Mouse (Mus musculus) liver, embryonic 14.5 days (tissue): ENCODE measurements around the gene 2310007B03Rik. TPM values are rescaled to one million over a fixed set of nuclear protein-coding genes. Genes with fewer than 3 reads are reported as not detected.

Experiments
- ATAC-seq: fragments of 200-750 bp; cut with Nextera tagmentation; 2 replicates; pipeline ENCODE4 v1.8.0; 2017; ENCODE audit warnings: moderate number of reproducible peaks, mild to moderate bottlenecking, moderate library complexity; ENCODE audit not compliant: insufficient read depth
- DNase-seq, 3 experiments: peaks; one replicate each; pipeline ENCODE4 v3.0.0-alpha.2; 2012 to 2013; ENCODE audit warnings: low read depth in 3 of 3, low spot score in 3 of 3
- H3K27ac ChIP-seq: fragments of 300-500 bp; sonication (generic); 2 replicates; pipeline ENCODE4 v1.5.1; 2014; ENCODE audit warnings: moderate library complexity, mild to moderate bottlenecking, control low read depth, inconsistent platforms
- H3K27me3 ChIP-seq: fragments of 300-500 bp; sonication (generic); 2 replicates; pipeline ENCODE4 v1.6.1; 2014; ENCODE audit warnings: mild to moderate bottlenecking, low read length, moderate library complexity; ENCODE audit not compliant: control insufficient read depth, insufficient read depth
- H3K36me3 ChIP-seq: fragments of 300-500 bp; sonication (generic); replicated peaks from 2 replicates; pipeline ENCODE4 v1.6.1; 2014; ENCODE audit warnings: low read depth; ENCODE audit not compliant: control insufficient read depth, insufficient read depth
- H3K4me1 ChIP-seq, 2 experiments: fragments of 200-500 bp in 1 of 2; fragments of 300-500 bp in 1 of 2; sonication (generic) in 1 of 2; replicated peaks; 2 replicates each; pipeline ENCODE4 v1.6.1; 2012 to 2014; ENCODE audit warnings: antibody characterized with exemption in 1 of 2, inconsistent platforms in 1 of 2, low read length in 1 of 2; ENCODE audit not compliant: control insufficient read depth in 2 of 2, insufficient read depth in 2 of 2
- H3K4me2 ChIP-seq: fragments of 300-500 bp; sonication (generic); 2 replicates; pipeline ENCODE4 v1.6.1; 2014; ENCODE audit warnings: low read depth, mild to moderate bottlenecking, control low read depth, moderate library complexity
- H3K4me3 ChIP-seq, 2 experiments: fragments of 200-500 bp in 1 of 2; fragments of 300-500 bp in 1 of 2; sonication (generic) in 1 of 2; 2 replicates each; pipeline ENCODE4 v1.5.1; 2012 to 2014; ENCODE audit warnings: low read depth in 2 of 2, low read length in 2 of 2, mild to moderate bottlenecking in 2 of 2, control low read depth in 1 of 2, inconsistent platforms in 1 of 2, moderate library complexity in 1 of 2; ENCODE audit not compliant: insufficient read depth in 1 of 2
- H3K9ac ChIP-seq: fragments of 300-500 bp; sonication (generic); replicated peaks from 2 replicates; pipeline ENCODE4 v1.6.1; 2014; ENCODE audit warnings: mild to moderate bottlenecking, control low read depth, moderate library complexity
- H3K9me3 ChIP-seq: fragments of 300-500 bp; sonication (generic); 2 replicates; pipeline ENCODE4 v1.6.1; 2016; ENCODE audit warnings: low read length, mixed read lengths; ENCODE audit not compliant: control insufficient read depth
- CTCF ChIP-seq: IDR thresholded peaks from 2 replicates; pipeline ENCODE4 v1.5.1; 2016; ENCODE audit warnings: antibody characterized with exemption, low read depth, control low read depth
- EP300 ChIP-seq: IDR thresholded peaks from 2 replicates; pipeline ENCODE4 v1.6.1; 2016; ENCODE audit warnings: antibody characterized with exemption, low read depth
- WGBS: fragments of 180-500 bp; shearing (Covaris S2); extraction: QIAGEN DNeasy Blood & Tissue Kit; methylation state at CpG from one replicate; pipeline ENCODE4 v1.1.7; 2014; ENCODE audit not compliant: insufficient replicate concordance; 5-methylcytosine and 5-hydroxymethylcytosine counted together
- polyA plus RNA-seq, 2 experiments: library from polyadenylated mRNA; depleted of rRNA in 1 of 2; stranded (reverse) in 1 of 2; unstranded in 1 of 2; fragments of >200 nt; fragmentation: Nextera tagmentation in 1 of 2; extraction: Ambion mirVana in 1 of 2; gene quantifications; 2 replicates each; pipeline versions ENCODE4 v1.2.1 to v1.2.3; 2012 to 2014

Gene 2310007B03Rik
- polyA plus RNA-seq, 2 experiments = 0.07 to 0.09 TPM

DNA sequence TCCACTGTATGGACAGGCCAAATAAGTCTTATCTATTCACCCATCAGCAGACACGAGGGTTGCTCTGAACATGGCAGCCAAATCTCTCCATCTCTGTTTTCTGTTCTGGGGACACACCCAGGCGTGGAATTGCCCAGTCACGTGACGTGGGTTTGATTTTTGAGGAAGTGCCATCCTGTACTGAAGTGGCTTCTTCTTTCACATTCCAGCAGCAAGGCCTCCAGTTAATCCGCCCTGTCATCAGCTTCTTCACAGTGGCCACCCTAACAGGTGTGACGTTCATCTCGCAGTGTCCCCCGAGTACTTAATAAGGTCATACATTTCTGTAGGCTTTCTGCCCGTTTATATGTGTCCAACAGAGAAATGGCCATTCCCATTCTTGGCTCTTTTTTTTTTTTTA, 4.7 kb upstream of the 2310007B03Rik start:
- no peak overlapping the region for H3K27ac ChIP-seq
- H3K9me3 ChIP-seq = no peaks in the 10 kb centered on the region
- no peaks in the 10 kb centered on the region for H3K27me3 ChIP-seq
- DNase-seq = no peak
- 50% methylated on average over 9 of the region's 9 CpGs for WGBS
- H3K4me1 ChIP-seq = no peaks in the 10 kb centered on the region
- no peak for TF ChIP-seq CTCF
- no peak for TF ChIP-seq EP300
- no peaks in the 10 kb centered on the region for H3K36me3 ChIP-seq
- H3K4me3 ChIP-seq = no peak overlapping the region
- ATAC-seq = no peak
- H3K4me2 ChIP-seq = no peak overlapping the region
- H3K9ac ChIP-seq = no peak overlapping the region

DNA sequence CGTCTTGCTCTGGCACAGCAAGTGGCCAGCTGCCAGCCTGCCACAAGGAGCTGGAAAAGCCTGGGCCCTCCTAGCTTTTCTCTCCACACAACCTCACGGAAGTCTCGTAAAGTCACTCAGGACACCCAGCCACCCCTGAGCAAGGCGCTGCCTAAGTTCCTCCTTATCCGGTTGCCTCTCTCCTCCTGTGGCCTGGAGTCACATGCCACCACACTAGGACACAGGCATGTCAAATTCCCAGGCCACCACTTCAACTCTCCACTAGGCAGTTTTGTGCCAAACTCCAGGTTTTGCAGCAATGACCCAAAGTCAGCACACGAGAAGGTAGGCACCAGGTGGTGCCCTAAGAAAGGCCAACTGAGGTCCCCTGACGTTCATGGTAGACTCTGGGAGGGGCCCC, 1.8 kb upstream of the 2310007B03Rik start:
- no peak for ATAC-seq

DNA sequence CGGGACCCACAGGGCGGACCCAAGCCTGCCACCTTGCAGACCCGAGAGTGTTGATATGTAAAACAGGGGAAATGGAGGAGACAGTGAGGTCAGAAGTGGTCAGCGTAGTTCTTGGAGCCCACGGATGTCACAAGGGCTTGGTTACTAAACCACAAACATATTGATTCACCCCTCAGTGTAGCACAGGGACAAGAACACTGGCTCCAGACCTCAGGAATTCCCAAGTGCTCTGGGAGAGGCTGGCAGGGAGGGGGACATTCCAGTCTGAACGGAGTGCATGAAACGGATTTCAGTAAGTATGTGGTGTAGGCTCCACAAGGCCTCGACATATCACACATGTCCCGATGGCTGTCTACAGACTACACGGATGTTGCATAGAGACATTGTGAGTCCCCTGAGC, 1.2 kb upstream of the 2310007B03Rik start:
- WGBS = 51% methylated on average over 10 of the region's 10 CpGs
- ATAC-seq (no peak), DNase-seq (no peak)
- no peaks in the 10 kb centered on the region for H3K4me1 ChIP-seq
- no peaks in the 10 kb centered on the region for H3K36me3 ChIP-seq
- H3K9me3 ChIP-seq = no peaks in the 10 kb centered on the region
- H3K4me3 ChIP-seq = no peak overlapping the region
- no peak overlapping the region for H3K4me2 ChIP-seq
- TF ChIP-seq CTCF (no peak), EP300 (no peak)
- no peak overlapping the region for H3K27ac ChIP-seq
- H3K9ac ChIP-seq = no peak overlapping the region
- no peaks in the 10 kb centered on the region for H3K27me3 ChIP-seq

More for the DNA sequence above, 1.8 kb upstream of the 2310007B03Rik start:
- H3K9ac ChIP-seq = no peak overlapping the region
- H3K27ac ChIP-seq = no peak overlapping the region
- H3K36me3 ChIP-seq = no peaks in the 10 kb centered on the region
- H3K9me3 ChIP-seq = no peaks in the 10 kb centered on the region
- 58% methylated on average over 7 of the region's 7 CpGs for WGBS
- H3K27me3 ChIP-seq = no peaks in the 10 kb centered on the region
- H3K4me1 ChIP-seq = no peaks in the 10 kb centered on the region
- TF ChIP-seq CTCF (no peak), EP300 (no peak)
- no peak overlapping the region for H3K4me3 ChIP-seq
- no peak overlapping the region for H3K4me2 ChIP-seq
- no peak for DNase-seq

DNA sequence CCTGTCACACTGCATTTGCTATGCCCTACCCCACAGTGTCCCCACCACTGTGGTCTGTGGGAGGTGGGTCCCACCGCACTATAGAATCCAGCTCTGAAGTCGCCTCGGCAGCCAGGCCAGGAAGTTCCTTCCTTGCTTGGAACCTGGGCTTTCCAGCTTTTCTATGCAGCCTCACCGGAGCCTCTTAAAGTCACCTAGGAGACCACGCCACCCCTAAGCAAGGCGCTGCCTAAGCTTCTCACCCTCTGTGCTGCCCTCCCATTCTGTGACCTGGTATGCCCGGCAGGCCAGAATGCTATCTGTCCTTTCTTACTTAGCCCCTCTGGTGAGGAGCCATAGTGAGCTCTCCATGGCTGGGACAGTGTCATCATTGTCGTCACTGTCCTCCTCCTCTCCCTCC, 602 bp upstream of the 2310007B03Rik start:
- H3K4me1 ChIP-seq = no peaks in the 10 kb centered on the region
- H3K4me2 ChIP-seq = no peak overlapping the region
- no peaks in the 10 kb centered on the region for H3K9me3 ChIP-seq
- WGBS = 59% methylated on average over 8 of the region's 8 CpGs
- H3K27me3 ChIP-seq = no peaks in the 10 kb centered on the region
- TF ChIP-seq CTCF (no peak), EP300 (no peak)
- H3K36me3 ChIP-seq = no peaks in the 10 kb centered on the region
- no peak overlapping the region for H3K4me3 ChIP-seq
- ATAC-seq (no peak), DNase-seq (no peak)
- H3K9ac ChIP-seq = no peak overlapping the region
- no peak overlapping the region for H3K27ac ChIP-seq

DNA sequence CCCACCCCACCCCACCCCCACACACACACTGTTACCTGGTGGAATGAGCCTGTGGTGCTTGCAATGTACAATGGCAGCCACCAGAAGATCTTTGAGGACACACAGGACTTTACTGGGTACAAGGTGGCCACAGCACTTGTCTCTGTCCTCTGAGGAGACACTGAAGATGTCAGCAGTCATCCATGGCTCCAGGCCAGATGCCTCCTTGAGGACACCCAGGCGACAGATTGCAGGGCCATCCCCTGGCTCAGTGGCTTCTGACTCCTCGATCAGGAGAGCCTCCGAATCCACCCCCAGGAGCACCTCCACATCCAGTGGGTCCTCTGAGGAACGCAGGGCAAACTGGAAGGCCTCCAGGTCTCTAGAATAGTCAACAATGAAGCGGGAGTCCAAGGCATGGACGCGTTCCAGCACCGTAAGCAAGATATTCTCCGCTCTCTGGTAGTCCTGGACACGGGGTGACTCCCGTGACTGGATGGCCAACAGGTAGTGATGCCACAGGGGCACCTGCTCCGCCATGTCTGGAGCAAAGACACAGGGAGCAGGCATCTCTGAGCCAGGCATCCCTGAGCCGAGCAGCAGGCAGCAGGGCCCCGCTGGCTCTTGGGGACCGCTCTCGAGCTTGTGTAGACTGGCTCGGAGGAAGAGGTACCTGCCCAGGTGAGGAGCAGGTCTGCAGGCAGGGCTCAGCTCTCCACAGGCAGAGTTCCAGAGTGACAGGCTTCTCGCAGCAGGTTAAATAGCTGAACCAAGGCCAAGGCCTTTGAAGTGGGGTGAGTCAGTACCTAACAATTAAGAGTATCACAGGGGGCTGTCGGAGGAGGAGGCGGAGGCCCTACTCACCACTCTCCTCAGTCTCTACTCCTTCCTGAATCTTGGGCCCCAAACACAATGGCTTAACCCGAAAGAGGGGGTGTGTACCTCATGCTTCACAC, 915 bp downstream of the 2310007B03Rik start:
- no peak overlapping the region for H3K4me2 ChIP-seq
- TF ChIP-seq EP300 (no peak), CTCF (no peak)
- 67% methylated on average over 21 of the region's 21 CpGs for WGBS
- no peaks in the 10 kb centered on the region for H3K9me3 ChIP-seq
- H3K27ac ChIP-seq = no peak overlapping the region
- DNase-seq (no peak), ATAC-seq (no peak)
- no peaks in the 10 kb centered on the region for H3K27me3 ChIP-seq
- no peak overlapping the region for H3K9ac ChIP-seq
- no peaks in the 10 kb centered on the region for H3K4me1 ChIP-seq
- H3K4me3 ChIP-seq = no peak overlapping the region
- no peaks in the 10 kb centered on the region for H3K36me3 ChIP-seq
